Mouse (Mus musculus) spleen, adult 10 weeks (tissue): ENCODE results near the gene Akt2. TPM values are rescaled to one million over a fixed set of nuclear protein-coding genes. Genes with fewer than 3 reads are reported as not detected.

ENCODE experiments used
- polyA plus RNA-seq: library from polyadenylated mRNA; stranded (reverse); fragments of 350-450 nt; fragmentation: Illumina TruSeq; extraction: RNeasy Lipid Tissue Mini Kit (QIAGEN cat#74804); gene quantifications from one replicate; pipeline ENCODE4 v1.2.3, GENCODE M21; 2015; ENCODE audit warnings: low replicate concordance; ENCODE audit not compliant: insufficient read depth

Akt2 gene
- polyA plus RNA-seq: 57.1 TPM

DNA sequence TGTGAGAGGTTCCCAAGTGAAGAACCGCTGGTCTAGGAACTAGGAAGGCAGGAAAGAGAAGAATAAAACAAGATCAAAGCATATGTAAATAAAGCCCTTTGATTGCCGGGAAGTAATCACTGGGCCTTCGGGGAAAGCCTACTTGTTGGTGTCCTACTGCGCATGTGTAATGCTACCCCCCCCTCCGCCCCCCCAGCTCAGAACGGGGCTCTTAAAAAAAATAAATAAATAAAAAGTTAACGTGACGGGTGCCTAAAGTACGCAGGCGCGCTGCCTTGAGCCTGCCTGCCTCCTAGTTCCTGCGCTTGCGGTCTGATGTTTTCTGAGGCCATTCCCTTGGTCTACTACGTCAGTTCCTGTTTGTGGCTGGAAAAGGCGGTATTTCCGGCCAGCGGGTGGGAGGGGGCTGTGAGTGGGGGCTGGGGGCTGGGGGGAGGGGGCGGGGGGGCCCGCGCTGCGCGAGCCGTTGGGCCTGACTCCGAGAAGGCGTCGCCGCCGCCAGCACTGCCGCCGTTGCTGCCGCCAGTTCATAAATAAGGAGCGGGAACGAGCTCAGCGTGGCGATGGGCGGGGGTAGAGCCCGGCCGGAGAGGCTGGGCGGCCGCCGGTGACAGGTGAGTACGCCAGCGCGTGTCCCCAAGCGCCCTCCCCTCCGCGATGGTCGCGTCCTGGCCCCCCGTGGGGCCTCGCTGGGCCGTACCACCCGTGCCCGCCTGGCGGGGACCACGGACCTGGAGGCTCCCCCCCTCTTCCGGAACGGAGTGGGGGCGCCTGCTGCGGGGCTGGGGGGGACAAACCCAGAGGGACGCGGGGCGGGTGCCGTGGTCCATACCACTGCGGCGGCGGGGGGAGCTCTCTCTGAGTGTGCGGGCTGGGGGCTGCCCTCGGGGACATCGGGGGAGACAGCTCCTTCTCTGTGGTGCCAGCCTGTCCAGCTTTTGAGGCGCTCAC is at the start of gene Akt2:
Gene Akt2 (plus strand): TSS at position 287 of the 951 bp plus-strand sequence.

DNA sequence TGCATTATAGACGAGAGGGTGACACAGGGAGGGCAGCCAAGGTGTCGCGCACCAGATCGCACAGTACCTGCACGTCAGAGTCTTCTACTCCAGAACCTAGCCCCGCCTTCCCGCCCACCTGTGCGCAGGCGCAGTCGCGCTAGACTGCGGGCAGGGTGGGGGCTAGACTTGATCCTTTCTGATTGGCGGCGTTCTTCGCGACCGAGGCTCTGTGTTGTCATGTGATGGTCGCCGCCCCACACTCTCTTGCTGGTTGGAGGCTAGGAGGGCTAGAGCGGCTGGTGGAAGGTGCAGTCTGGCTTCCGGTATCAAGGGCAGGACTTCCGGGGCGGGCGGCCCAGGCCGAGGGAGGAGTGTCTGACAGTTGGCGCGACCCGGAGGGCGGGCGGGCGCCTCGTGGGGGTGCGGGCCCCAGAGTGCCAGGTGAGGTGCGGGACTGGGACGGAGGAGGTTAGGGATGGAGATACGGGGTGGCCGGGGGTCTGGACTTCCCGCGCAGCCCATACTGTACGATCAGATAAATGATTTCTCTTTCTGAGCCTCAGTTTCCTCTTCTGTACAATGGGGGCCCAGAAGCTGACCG is 38.3 kb upstream of the Akt2 start, which contains the start of the genes Pld3 and 2310022A10Rik:
Gene Pld3 (minus strand): TSS at position 288 of the 583 bp plus-strand sequence.
Gene 2310022A10Rik (plus strand): TSS at position 303 of the 583 bp plus-strand sequence.

DNA sequence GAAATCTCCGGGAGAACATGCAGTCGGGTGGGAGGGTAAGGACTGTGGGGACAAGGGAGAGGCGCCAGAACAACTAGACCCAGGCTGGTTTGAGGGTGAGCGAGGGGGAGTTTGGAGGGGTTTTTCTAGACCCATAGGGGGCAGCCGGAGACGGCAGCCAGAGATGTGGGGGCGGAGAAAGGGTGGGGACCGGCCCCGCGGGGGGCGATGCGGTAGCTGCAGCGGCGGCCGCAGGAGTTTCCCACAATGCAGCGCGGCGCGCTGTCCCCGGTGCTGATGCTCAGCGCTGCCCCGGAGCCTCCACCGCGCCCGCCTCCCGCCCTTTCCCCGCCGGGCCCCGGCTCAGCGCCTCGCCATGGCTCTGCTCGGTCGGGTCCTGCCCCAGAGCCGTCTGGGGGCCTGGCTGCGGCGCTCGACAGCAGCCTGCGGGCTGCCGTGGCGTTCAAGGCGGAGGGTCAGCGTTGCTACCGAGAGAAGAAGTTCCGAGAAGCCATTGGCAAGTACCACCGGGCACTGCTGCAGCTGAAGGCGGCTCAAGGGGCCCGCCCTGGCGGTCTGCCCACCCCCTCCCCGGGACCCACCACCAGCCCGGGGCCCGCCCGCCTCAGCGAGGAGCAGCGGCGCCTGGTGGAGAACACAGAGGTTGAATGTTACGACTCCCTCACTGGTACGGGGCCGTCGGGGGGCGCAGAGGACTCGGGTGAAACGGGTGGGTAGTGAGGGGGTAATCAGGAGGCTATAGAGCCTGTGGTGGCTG is 62.5 kb downstream of the Akt2 start, which contains the start of gene Ttc9b:
Gene Ttc9b (plus strand): TSS at position 235 of the 757 bp plus-strand sequence.

DNA sequence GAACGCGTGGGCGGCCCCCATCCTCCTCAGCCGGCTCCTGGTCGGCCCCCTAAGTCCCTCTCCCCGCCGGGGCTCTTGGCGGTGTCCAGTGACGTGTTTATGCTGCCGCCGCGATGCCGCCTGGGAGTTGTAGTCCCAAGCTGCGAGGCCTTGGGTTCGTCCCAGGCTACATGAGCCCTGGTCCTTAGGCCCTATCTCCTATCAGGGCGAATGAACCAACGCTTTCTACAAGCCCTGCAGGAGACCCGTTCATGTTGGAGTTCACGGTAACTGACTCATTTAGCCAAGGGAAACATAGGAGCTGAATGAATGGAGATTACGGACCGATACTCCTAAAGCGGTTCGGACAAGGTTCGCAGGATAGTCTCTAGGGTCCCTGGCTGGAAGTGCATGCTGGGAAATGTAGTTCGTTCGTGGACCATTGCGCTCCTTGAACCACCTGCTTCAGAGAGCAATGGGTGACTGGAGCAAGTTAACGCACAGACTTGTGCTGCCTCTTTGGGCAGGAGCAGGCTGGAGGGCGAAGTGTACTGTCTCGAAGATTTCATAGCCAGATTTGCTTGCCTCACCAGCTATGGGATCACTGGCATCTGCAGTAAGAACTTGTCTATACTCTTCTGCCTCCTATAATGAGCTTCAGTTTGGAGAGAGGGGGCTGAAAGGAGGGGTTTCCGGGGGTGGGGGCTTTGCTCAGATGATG is 83.3 kb downstream of the Akt2 start, which contains the start of gene Map3k10:
Gene Map3k10 (minus strand): TSS at position 77 of the 700 bp plus-strand sequence.

DNA sequence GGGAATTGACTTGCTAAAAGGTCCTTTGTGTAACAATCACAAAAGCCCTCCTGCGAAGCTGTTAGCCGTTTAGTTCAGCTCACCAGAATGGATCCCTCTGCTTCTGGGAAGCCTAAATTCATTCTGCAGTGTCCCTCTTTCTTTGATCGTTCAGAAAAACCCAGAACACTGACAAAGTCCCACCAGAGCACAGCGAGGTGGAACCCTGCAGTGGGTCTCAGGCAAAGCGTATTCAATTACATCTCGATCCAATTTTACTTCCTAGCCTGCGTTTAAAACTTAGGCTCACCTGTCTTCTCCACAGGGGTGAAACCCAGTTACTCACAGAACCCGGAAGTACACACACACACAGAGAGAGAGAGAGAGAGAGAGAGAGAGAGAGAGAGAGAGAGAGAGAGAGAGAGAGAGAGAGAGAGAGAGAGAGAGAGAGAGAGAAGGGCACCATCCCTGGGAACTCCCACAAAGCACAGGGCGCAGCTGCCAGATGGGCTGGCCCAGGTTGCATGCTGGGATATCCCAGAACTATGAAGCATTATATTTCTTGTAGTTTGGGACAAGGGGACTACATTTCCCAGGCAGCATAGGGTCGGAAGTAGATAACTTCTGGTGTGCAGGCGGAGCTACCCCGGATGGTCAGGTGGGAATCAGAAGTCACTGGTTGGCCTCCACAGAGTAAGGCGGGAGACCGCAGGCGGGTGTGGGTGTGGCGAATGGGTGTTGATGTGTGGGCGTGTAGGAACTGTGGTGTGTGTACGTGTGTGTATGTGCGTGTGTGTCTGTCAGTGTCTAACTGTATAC is 97.7 kb downstream of the Akt2 start, which contains the start of gene Zfp607b:
Gene Zfp607b (plus strand): TSS at position 526 of the 798 bp plus-strand sequence.

Other genes starting within 250 kb of the Akt2 start
- 26.2 TPM for gene Shkbp1, start 235.5 kb upstream of the Akt2 start, polyA plus RNA-seq
- gene Gm20479, start 234.1 kb upstream of the Akt2 start, polyA plus RNA-seq: 19.3 TPM
- gene Sptbn4, start 143.9 kb upstream of the Akt2 start, polyA plus RNA-seq: 0.10 TPM
- gene Blvrb, start 143.6 kb upstream of the Akt2 start, polyA plus RNA-seq: 39.0 TPM
- gene Sertad3, start 117.8 kb upstream of the Akt2 start, polyA plus RNA-seq: 13.6 TPM
- gene Sertad1, start 104.6 kb upstream of the Akt2 start, polyA plus RNA-seq: 7.2 TPM
- gene Prx, start 92.2 kb upstream of the Akt2 start, polyA plus RNA-seq: 0.51 TPM
- gene Hipk4, start 68.3 kb upstream of the Akt2 start, polyA plus RNA-seq: 0.08 TPM
- gene Pld3, start 38.3 kb upstream of the Akt2 start, polyA plus RNA-seq: 26.5 TPM
- gene 2310022A10Rik, start 38.3 kb upstream of the Akt2 start, polyA plus RNA-seq: 10.4 TPM
- not detected for gene Ttc9b, start 62.4 kb downstream of the Akt2 start, polyA plus RNA-seq
- gene Map3k10, start 83.0 kb downstream of the Akt2 start, polyA plus RNA-seq: 3.4 TPM
- 2.2 TPM for gene Zfp607b, start 97.8 kb downstream of the Akt2 start, polyA plus RNA-seq
- 19.3 TPM for gene Zfp60, start 139.8 kb downstream of the Akt2 start, polyA plus RNA-seq
- gene Zfp626, start 215.6 kb downstream of the Akt2 start, polyA plus RNA-seq: 22.8 TPM
- 9.8 TPM for gene Zfp59, start 247.1 kb downstream of the Akt2 start, polyA plus RNA-seq